Mouse (Mus musculus) megakaryocyte, embryonic 14.5 days (primary cell): ENCODE data around the gene Ube2e1. TPM values are rescaled to one million over a fixed set of nuclear protein-coding genes. Genes with fewer than 3 reads are reported as not detected.

Experiments used
- H3K27me3 ChIP-seq: replicated peaks from 2 replicates; pipeline ENCODE3; 2012; ENCODE audit warnings: inconsistent platforms
- H3K36me3 ChIP-seq: replicated peaks from 2 replicates; pipeline ENCODE3; 2012; ENCODE audit warnings: low read length, inconsistent platforms, mixed read lengths
- H3K4me1 ChIP-seq: 2 replicates; pipeline ENCODE4 v1.6.1; 2012; ENCODE audit warnings: inconsistent platforms
- H3K4me3 ChIP-seq: replicated peaks from 2 replicates; pipeline ENCODE3; 2012; ENCODE audit warnings: moderate library complexity, mild to moderate bottlenecking, inconsistent platforms
- H3K9me3 ChIP-seq: 2 replicates; pipeline ENCODE4 v1.6.1; 2012; ENCODE audit warnings: inconsistent platforms
- FLI1 ChIP-seq: IDR thresholded peaks from 2 replicates; pipeline ENCODE4 v1.6.1; 2012; ENCODE audit warnings: low read length, inconsistent platforms, mixed read lengths
- GATA1 ChIP-seq: IDR thresholded peaks from 3 replicates; pipeline ENCODE4 v1.6.1; 2012; ENCODE audit warnings: mixed read lengths, low read length, inconsistent platforms, borderline replicate concordance
- polyA plus RNA-seq: library from polyadenylated mRNA; stranded (reverse); fragments of >175 nt; gene quantifications from 2 replicates; pipeline ENCODE4 v1.2.3, GENCODE M21; 2012; ENCODE audit warnings: low replicate concordance; ENCODE audit not compliant: insufficient read depth

The Ube2e1 gene
- polyA plus RNA-seq, 1 experiment: 51.6 TPM

- Histone ChIP-seq H3K4me1 (peaks cover 37% of the 10 kb centered on the region), H3K9me3 (no peaks in the 10 kb centered on the region), H3K4me3 (peak overlapping the region; percentile 86), H3K36me3 (no peaks in the 10 kb centered on the region), H3K27me3 (no peaks in the 10 kb centered on the region)
- no peak for TF ChIP-seq GATA1
- no peak for TF ChIP-seq FLI1
These were observed 97.4 kb downstream of the Ube2e1 start for GRCm38 (mm10) chr14:18233981-18234960.

GRCm38 (mm10) chr14:18233076-18233475, 98.6 kb downstream of the Ube2e1 start:
- no peaks in the 10 kb centered on the region for H3K27me3 ChIP-seq
- no peaks in the 10 kb centered on the region for H3K9me3 ChIP-seq
- H3K4me1 ChIP-seq: peaks cover 35% of the 10 kb centered on the region
- no peak for TF ChIP-seq FLI1
- no peak for TF ChIP-seq GATA1
- no peak overlapping the region for H3K4me3 ChIP-seq
- no peaks in the 10 kb centered on the region for H3K36me3 ChIP-seq

Other genes with a start within 250 kb of the Ube2e1 start
- gene Nr1d2, start 92.7 kb downstream of the Ube2e1 start, polyA plus RNA-seq: 0.32 TPM in 1 of 2 replicates, not detected in the other
- gene Nkiras1, start 60.7 kb downstream of the Ube2e1 start, polyA plus RNA-seq: 0.51 TPM in 1 of 2 replicates, not detected in the other
- 78.0 and 176 TPM in 2 replicates for gene Rpl15, start 60.5 kb downstream of the Ube2e1 start, polyA plus RNA-seq